Mouse (Mus musculus) left cerebral cortex, adult 2 months (tissue): Measurements from ENCODE around the gene Olfr816. TPM values are rescaled to one million over a fixed set of nuclear protein-coding genes. Genes with fewer than 3 reads are reported as not detected.
"Not testable (repeated sequence)": the region's sequence is repeated elsewhere in the genome, so short reads cannot be mapped to it uniquely, and the experiment has no call there.

Source experiments
- DNase-seq, 2 experiments: peaks; one replicate each; pipeline ENCODE4 v3.0.0; 2021 to 2022; ENCODE audit warnings: low spot score in 2 of 2, mixed read lengths in 1 of 2; ENCODE audit errors: extremely low spot score in 1 of 2
- H3K27ac ChIP-seq: fragments of 200-600 bp; 2 replicates; pipeline ENCODE4 v1.8.1; 2022
- H3K4me3 ChIP-seq: fragments of 200-600 bp; 2 replicates; pipeline ENCODE4 v1.8.1; 2022
- CTCF ChIP-seq: fragments of 200-600 bp; IDR thresholded peaks from 2 replicates; pipeline ENCODE4 v1.8.1; 2022; ENCODE audit warnings: antibody characterized with exemption, mild to moderate bottlenecking, moderate library complexity
- intact Hi-C: fragments of 180-260 bp; cut with DNase I; formaldehyde crosslinking; loops from one replicate; pipeline ENCODE4 v1.15.1; 2025
- long read RNA-seq, 2 experiments: library from polyadenylated mRNA; stranded (forward); transcript quantifications; one replicate each; pipeline ENCODE4 v2.0.0; 2021; ENCODE audit warnings: borderline mapping rate in 2 of 2
- total RNA-seq, 2 experiments: library from RNA; stranded (reverse); gene quantifications; 2 replicates each; pipeline ENCODE4 v1.2.3; 2021

The Olfr816 gene
- total RNA-seq, result not detected
- long read RNA-seq, experiment 1, result 0 reads
- long read RNA-seq, experiment 2, result 0 reads

DNA sequence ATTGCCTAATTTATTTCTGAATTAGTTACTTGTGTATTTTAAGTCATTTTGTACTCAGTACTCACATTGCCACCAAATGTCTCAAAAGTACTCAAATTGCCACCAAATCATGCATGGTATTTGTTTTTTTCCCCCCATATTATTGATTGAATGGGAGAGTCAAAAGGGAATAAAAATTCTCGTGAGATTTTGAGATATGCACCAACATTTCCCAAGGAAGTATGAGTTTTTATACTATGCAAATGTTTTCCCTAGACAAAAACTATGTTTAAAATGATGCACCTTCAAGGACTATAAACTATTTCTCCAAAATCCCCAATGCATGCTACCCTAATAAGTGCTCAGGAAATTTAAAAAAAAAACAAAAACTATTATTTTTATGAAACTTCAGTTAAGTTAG lies at the start of gene Olfr816:
Gene Olfr816 (minus strand): TSS at position 101 of the 400 bp plus-strand sequence.
- no peak for DNase-seq
- no peak for TF ChIP-seq CTCF
- intact Hi-C loops, result no loop called here

GRCm38 (mm10) chr10:129949000-129949399 lies 33.6 kb upstream of the Olfr816 start, which contains the start of gene Olfr818:
Gene Olfr818, minus strand, starts transcription at chr10:129949100.
- H3K4me3 ChIP-seq, result no peak within 1 kb of the TSS
- H3K27ac ChIP-seq, result no peak within 1 kb of the TSS
- no peak for DNase-seq
- intact Hi-C loops, result no loop called here
- TF ChIP-seq CTCF, result no peak

More for the DNA sequence above, at the start of gene Olfr816:
- H3K4me3 ChIP-seq, result no peak within 1 kb of the TSS
- no peak within 1 kb of the TSS for H3K27ac ChIP-seq

- DNase-seq, intact Hi-C loops, H3K27ac ChIP-seq, H3K4me3 ChIP-seq: not testable (repeated sequence)
Observed at GRCm38 (mm10) chr10:129905767-129906166, 9.6 kb downstream of the Olfr816 start, which contains the start of gene Olfr815. Gene Olfr815, minus strand, starts transcription at chr10:129905867.

GRCm38 (mm10) chr10:129885934-129886333 lies 29.5 kb downstream of the Olfr816 start:
- no peak for DNase-seq
- no peak overlapping the region for H3K4me3 ChIP-seq
- intact Hi-C loops, result no loop called here
- no peak for TF ChIP-seq CTCF
- no peak overlapping the region for H3K27ac ChIP-seq

- intact Hi-C loops, H3K4me3 ChIP-seq, DNase-seq, H3K27ac ChIP-seq: not testable (repeated sequence)
Observed at GRCm38 (mm10) chr10:129885496-129885895, 29.9 kb downstream of the Olfr816 start.

DNA sequence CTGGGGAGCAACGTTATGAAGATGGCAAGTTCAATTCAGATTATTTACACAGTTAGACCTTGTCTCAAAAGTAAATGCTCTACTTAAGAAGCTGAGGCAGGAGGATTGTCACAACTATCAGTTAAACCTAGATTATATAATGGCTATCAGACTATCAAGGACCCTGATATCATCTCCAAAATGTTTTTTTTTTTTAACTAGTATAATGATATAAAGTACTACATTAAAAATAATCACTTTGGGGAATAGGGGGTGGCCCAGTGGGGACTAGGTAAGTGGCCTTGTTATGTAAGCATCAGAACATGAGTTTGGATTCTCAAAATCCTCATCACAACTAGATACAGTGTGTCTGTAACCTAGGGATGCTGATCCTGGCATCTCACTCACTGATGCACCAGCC lies 35.6 kb downstream of the Olfr816 start, which contains the start of gene Olfr814:
Gene Olfr814 (minus strand): TSS at position 101 of the 400 bp plus-strand sequence.
- H3K27ac ChIP-seq, H3K4me3 ChIP-seq, DNase-seq, intact Hi-C loops: not testable (repeated sequence)

Other genes starting within 250 kb of the Olfr816 start
- gene Olfr801, start 241.7 kb downstream of the Olfr816 start, total RNA-seq, result not detected
- gene Olfr802, start 227.4 kb downstream of the Olfr816 start, total RNA-seq, result under 1 TPM in 1 of 2 experiments, not detected in 1; 0.11 TPM
- gene Olfr803, start 221.3 kb downstream of the Olfr816 start, total RNA-seq, result not detected
- gene Olfr804, start 212.4 kb downstream of the Olfr816 start, total RNA-seq, result not detected
- gene Olfr805, start 186.2 kb downstream of the Olfr816 start, total RNA-seq, result not detected
- gene Olfr806, start 173.7 kb downstream of the Olfr816 start, total RNA-seq, result not detected
- gene Olfr807, start 157.8 kb downstream of the Olfr816 start, total RNA-seq, result not detected
- not detected for gene Olfr808, start 150.1 kb downstream of the Olfr816 start, total RNA-seq
- not detected for gene Olfr809, start 141.0 kb downstream of the Olfr816 start, total RNA-seq
- not detected for gene Olfr810, start 120.7 kb downstream of the Olfr816 start, total RNA-seq
- gene Olfr811, start 111.2 kb downstream of the Olfr816 start, total RNA-seq, result not detected
- gene Olfr812, start 69.5 kb downstream of the Olfr816 start, total RNA-seq, result not detected
- not detected for gene Olfr813, start 60.2 kb downstream of the Olfr816 start, total RNA-seq
- not detected for gene Olfr814, start 35.7 kb downstream of the Olfr816 start, total RNA-seq
- gene Olfr815, start 9.7 kb downstream of the Olfr816 start, total RNA-seq, result not detected
- not detected for gene Olfr818, start 33.5 kb upstream of the Olfr816 start, total RNA-seq
- not detected for gene Olfr819, start 51.7 kb upstream of the Olfr816 start, total RNA-seq
- gene Olfr247, start 60.5 kb upstream of the Olfr816 start, total RNA-seq, result not detected
- not detected for gene Gm10310, start 69.5 kb upstream of the Olfr816 start, total RNA-seq
- gene Olfr820, start 97.0 kb upstream of the Olfr816 start, total RNA-seq, result not detected
- not detected for gene Olfr821, start 114.8 kb upstream of the Olfr816 start, total RNA-seq
- not detected for gene Olfr822, start 155.6 kb upstream of the Olfr816 start, total RNA-seq
- gene Olfr823, start 199.8 kb upstream of the Olfr816 start, total RNA-seq, result not detected
- gene Olfr824, start 214.4 kb upstream of the Olfr816 start, total RNA-seq, result not detected